Mouse (Mus musculus) small intestine, adult 2 months (tissue): ENCODE data around the gene Fgd3. TPM values are rescaled to one million over a fixed set of nuclear protein-coding genes. Genes with fewer than 3 reads are reported as not detected.

Experiments used
- H3K27ac ChIP-seq: fragments of 200-500 bp; 2 replicates; pipeline ENCODE4 v1.5.1; 2012; ENCODE audit warnings: low read depth, low read length, control low read depth, inconsistent platforms; ENCODE audit not compliant: insufficient read depth
- H3K27me3 ChIP-seq: fragments of 200-500 bp; 2 replicates; pipeline ENCODE4 v1.6.1; 2012; ENCODE audit warnings: mild to moderate bottlenecking, moderate library complexity, low read length, inconsistent platforms; ENCODE audit not compliant: control insufficient read depth, insufficient read depth
- H3K36me3 ChIP-seq: fragments of 200-500 bp; 2 replicates; pipeline ENCODE4 v1.6.1; 2012; ENCODE audit warnings: mild to moderate bottlenecking, low read length, control low read depth, inconsistent platforms; ENCODE audit not compliant: control insufficient read depth, insufficient read depth
- H3K4me1 ChIP-seq: fragments of 200-500 bp; 2 replicates; pipeline ENCODE4 v1.6.1; 2012; ENCODE audit warnings: low read length, inconsistent platforms, mixed read lengths; ENCODE audit not compliant: control insufficient read depth, insufficient read depth, insufficient read length
- H3K4me3 ChIP-seq: fragments of 200-500 bp; 2 replicates; pipeline ENCODE4 v1.5.1; 2012; ENCODE audit warnings: low read depth, mild to moderate bottlenecking, control low read depth, inconsistent platforms, low read length, moderate library complexity
- CTCF ChIP-seq: fragments of 200-500 bp; IDR thresholded peaks from 2 replicates; pipeline ENCODE4 v1.5.1; 2012; ENCODE audit warnings: low read depth, mild to moderate bottlenecking, control low read depth, inconsistent platforms, low read length, moderate library complexity, mixed read lengths; ENCODE audit not compliant: insufficient replicate concordance, insufficient read length; ENCODE audit errors: extremely low read depth
- POLR2A ChIP-seq: fragments of 200-500 bp; IDR thresholded peaks from 2 replicates; pipeline ENCODE4 v1.6.1; 2012; ENCODE audit warnings: low read depth, mild to moderate bottlenecking, control low read depth, inconsistent platforms, low read length, moderate library complexity
- WGBS: fragments of 180-500 bp; shearing (Covaris S2); methylation state at CpG from one replicate; pipeline ENCODE4 v1.1.7; 2018; 5-methylcytosine and 5-hydroxymethylcytosine counted together
- polyA plus RNA-seq: library from polyadenylated mRNA; depleted of rRNA; stranded (reverse); fragments of >200 nt; gene quantifications from 2 replicates; pipeline ENCODE4 v1.2.3, GENCODE M21; 2012

Fgd3 gene
- polyA plus RNA-seq, 1 experiment, result 2.2 TPM

DNA sequence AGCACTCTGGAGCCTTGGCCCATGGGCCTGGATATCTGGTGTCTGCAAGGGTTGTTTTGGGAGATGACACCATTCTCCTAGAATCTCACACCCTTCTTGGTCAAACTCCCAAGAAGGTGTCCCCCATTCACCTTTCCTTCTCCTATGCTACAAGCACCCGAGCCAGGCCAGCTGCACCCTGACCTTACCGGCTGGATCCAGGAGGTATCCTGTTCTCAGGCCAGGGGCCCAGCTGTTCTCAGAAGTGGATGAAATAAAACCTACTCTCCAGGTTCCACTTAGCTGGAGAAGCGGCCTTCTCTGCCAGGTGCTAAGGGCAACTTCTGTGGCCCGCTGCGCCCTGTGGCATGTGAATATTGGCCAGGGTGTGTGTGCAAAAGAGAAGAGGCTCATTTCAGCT lies 4.8 kb upstream of the Fgd3 start:
- H3K36me3 ChIP-seq, result no peaks in the 10 kb centered on the region
- H3K4me3 ChIP-seq, result no peak overlapping the region
- TF ChIP-seq POLR2A, result no peak
- TF ChIP-seq CTCF, result no peak
- 91% methylated on average over 5 of the region's 5 CpGs for WGBS
- no peaks in the 10 kb centered on the region for H3K4me1 ChIP-seq
- H3K27ac ChIP-seq, result no peak overlapping the region
- no peaks in the 10 kb centered on the region for H3K27me3 ChIP-seq

DNA sequence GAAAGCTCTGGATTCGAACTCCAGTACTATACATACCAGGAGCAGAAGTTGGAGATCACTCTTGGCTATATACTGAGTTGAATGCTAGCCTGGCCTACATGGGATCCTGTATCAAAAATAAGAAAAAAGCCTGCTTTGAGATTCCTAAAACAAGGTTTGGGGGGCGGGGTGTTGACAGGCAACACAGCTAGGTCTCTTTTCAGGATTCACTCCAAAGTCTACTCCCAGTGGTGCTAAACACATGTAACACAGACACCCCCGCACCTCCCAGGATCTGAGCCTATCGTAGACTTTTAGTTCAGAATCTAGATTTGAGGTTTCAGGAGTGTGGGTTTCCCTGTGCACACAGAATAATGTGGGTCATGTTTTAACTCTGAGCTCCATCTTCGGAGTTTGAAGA lies 2.6 kb upstream of the Fgd3 start:
- 91% methylated on average over 5 of the region's 5 CpGs for WGBS
- Histone ChIP-seq H3K27me3 (no peaks in the 10 kb centered on the region), H3K36me3 (no peaks in the 10 kb centered on the region), H3K27ac (no peak overlapping the region), H3K4me1 (no peaks in the 10 kb centered on the region), H3K4me3 (no peak overlapping the region)
- no peak for TF ChIP-seq POLR2A
- TF ChIP-seq CTCF, result no peak

DNA sequence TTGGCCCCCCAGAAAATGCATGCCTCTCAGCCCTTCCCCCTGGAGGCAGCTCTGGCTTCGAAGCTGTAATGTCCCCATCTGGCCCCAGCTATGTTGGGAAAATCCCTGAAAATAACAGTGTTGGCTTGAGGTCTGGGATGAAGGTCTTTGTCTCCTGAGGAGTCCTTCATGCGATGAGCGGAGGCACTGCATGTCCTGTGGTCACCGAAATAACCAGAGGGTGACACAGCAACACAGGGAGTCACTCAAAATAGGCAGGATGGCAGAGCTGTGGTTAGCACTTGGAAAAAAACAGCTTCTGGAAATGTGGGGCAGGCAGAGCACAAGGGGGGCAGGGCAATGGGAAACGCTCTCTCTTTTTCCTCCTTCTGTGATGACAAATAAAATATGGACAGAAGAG lies 2.1 kb upstream of the Fgd3 start:
- Histone ChIP-seq H3K36me3 (no peaks in the 10 kb centered on the region), H3K27ac (no peak overlapping the region), H3K27me3 (no peaks in the 10 kb centered on the region), H3K4me3 (no peak overlapping the region), H3K4me1 (no peaks in the 10 kb centered on the region)
- WGBS, result 80% methylated on average over 5 of the region's 5 CpGs
- TF ChIP-seq POLR2A (no peak), CTCF (no peak)

DNA sequence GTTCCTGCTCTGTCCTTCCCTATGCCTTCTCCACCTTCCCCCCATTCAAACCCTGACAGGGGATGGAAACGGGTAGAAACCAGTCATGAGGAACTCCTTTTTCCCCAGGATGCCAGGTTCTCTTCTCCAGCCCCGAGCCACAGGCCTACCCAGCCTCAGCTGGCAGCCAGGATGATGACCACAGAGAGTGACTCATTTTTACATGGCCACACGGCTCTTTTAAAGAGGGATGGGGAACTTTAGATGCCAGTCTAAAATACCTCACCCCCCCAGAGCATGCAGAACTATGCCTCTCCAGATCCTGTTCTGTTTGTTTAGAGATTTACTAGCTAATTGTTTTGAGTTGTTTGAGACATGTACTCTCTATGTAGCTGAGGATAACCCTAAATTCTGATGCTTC lies 1.3 kb upstream of the Fgd3 start:
- H3K36me3 ChIP-seq, result no peaks in the 10 kb centered on the region
- no peaks in the 10 kb centered on the region for H3K27me3 ChIP-seq
- no peak overlapping the region for H3K4me3 ChIP-seq
- H3K4me1 ChIP-seq, result no peaks in the 10 kb centered on the region
- TF ChIP-seq POLR2A (no peak), CTCF (no peak)
- 78% methylated on average over 3 of the region's 3 CpGs for WGBS
- H3K27ac ChIP-seq, result no peak overlapping the region

DNA sequence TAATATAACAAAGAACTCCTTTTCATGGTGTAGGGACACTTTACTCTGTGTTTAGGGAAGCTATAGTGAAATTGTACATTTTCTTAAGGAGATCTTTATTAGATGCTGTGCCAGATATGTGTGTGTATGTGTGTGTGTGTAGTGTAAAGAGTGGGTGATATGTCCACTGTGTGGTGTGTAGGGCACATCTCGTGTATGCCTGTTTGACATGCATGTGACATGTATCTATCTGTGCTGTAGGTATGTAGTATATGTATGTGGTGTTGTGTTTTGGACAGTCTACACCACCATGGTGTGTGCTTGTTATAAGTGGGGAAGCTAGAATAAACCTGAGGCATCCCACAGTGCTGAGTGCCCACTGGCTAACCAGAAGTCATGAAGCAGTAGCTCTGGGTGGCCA lies 403 bp upstream of the Fgd3 start:
- H3K4me1 ChIP-seq, result no peaks in the 10 kb centered on the region
- no peak overlapping the region for H3K27ac ChIP-seq
- H3K36me3 ChIP-seq, result no peaks in the 10 kb centered on the region
- WGBS, result 91% methylated on average over 1 of the region's 1 CpGs
- no peaks in the 10 kb centered on the region for H3K27me3 ChIP-seq
- no peak for TF ChIP-seq POLR2A
- TF ChIP-seq CTCF, result no peak
- no peak overlapping the region for H3K4me3 ChIP-seq

DNA sequence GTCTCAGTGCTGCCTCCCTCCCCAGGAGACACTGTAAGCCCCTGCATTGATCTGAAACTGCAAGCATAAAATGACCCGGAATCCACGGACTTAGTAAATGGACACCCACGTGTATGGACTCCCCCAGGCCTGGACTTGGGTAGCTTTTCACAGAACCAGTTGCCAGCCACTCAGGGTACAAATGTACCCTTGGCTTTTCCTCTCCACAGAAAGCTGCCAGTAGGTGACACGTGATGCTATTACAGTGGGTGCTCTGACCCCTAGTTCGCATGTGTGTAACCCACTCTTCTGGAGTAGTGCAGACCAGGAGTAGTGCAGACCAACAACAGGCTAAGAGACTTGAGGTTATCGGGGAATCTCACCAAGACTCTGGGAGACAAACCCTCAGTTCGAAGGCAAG lies 2.2 kb downstream of the Fgd3 start:
- Histone ChIP-seq H3K36me3 (no peaks in the 10 kb centered on the region), H3K27ac (no peak overlapping the region), H3K4me1 (no peaks in the 10 kb centered on the region), H3K4me3 (no peak overlapping the region), H3K27me3 (no peaks in the 10 kb centered on the region)
- WGBS, result 94% methylated on average over 7 of the region's 7 CpGs
- TF ChIP-seq POLR2A (no peak), CTCF (no peak)

DNA sequence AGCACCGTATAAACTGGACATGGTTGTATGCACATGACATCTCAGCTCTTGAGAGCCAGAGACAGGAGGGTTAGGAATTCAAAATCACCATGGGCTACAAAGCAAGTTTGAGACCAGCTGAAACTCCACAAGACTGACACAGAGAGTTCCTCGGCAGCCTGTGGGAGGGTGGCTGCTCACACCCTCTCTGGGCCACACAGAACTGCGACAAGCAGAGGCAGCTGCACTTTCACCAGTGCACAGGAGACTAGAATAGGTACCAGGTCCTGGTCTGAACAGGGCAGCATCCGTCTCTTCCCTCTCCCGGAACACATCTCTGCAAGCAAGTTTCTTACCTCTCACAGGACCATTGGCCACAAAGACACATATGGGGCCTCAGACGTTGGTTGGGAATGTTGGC lies 2.6 kb downstream of the Fgd3 start:
- no peak overlapping the region for H3K4me3 ChIP-seq
- H3K27ac ChIP-seq, result no peak overlapping the region
- TF ChIP-seq CTCF, result no peak
- no peak for TF ChIP-seq POLR2A
- WGBS, result 78% methylated on average over 6 of the region's 6 CpGs
- H3K27me3 ChIP-seq, result no peaks in the 10 kb centered on the region
- H3K36me3 ChIP-seq, result no peaks in the 10 kb centered on the region
- H3K4me1 ChIP-seq, result no peaks in the 10 kb centered on the region
